Mouse (Mus musculus): ENCODE results near the gene Pkd1. TPM values are rescaled to one million over a fixed set of nuclear protein-coding genes. Genes with fewer than 3 reads are reported as not detected.

Pkd1 gene
- total RNA-seq, 2 experiments from 2014 or later, result 46.9 to 49.1 TPM

DNA sequence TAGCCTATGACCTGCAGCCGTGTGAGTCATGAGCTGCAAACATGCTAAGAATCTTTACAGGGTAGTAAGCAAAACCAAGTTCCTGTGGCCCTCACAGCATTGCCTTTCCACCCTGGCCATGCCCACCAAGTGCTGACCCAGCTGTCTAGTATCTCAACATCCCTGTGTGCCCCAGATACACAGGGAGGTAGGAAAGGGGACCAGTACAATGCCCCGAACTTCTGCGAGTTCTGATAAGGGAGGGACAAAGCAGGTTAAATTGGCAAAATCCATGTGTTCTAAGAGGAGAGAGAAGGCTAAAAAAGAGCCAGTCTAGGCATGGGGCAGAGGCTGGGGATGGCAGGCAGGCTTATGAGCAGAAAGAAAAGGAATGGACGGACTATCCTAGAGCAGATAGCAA lies 58.7 kb downstream of the Pkd1 start:
- no peak for DNase-seq

DNA sequence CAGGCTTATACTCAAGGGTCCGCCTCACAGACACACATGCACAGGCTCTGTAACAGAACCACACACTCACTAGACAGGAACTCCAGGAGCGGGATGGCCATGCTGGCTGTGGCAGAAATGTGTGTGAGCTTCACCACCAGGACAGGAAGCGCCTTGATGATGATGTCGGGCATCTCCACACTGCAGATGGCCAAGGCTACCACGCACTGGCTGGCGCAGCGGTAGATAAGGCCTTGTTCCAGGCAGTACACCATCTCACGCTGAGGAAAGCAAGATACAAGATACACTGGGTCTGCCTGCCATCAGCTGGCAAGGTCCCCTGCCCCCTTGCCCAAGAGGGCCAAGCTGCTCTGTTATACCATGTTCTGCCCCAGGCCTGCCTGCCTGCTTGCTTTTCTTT lies 59.2 kb downstream of the Pkd1 start:
- DNase-seq, result no peak

DNA sequence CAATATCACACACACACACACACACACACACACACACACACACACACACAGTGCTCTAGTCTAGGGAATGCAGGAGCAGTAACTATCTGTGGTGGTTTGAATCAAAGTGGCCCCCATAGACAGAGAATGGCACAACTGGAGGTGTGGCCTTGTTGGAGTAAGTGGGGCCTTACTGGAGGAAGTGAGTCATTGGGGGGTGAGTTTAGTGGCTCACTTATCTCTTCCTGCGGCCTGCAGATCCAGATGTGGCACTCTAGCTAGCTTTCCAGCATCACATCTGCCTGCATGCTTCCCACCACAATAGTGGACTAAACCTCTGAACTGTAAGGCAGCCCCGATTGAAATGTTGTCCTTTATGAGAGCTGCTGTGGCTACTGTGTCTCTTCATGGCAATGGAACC lies 61.1 kb downstream of the Pkd1 start:
- DNase-seq, result no peak

DNA sequence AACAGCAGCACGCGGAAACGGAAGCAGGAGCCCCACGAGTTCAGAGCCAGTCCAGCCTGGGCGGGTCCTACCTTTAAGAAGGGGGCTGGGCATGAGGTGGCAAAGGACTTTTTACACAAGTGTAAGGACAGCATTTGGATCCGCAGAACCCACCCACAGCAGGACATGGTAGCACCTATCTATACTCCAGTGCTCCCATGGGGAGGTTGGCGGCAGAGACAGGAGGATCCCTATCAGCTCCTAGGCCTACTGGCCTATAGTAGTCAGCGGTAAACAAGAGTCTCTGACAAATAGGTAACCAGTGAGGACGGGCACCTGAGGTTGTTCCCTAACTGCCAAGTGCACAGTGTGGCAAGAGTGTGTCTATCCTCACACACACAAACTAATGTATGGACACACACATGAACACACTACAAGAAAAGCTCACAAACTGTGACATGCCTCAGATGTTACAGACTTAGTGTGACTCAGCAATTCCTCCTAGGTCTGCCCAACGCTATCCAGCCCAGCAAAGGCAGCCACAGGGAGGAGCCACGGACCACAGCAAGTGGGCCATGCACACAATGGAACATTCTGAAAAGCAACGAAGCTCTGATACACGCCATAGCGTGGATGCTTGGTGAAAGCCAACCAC lies 68.0 kb downstream of the Pkd1 start:
- peak in 1 of 2 experiments; percentile 43 for DNase-seq

DNA sequence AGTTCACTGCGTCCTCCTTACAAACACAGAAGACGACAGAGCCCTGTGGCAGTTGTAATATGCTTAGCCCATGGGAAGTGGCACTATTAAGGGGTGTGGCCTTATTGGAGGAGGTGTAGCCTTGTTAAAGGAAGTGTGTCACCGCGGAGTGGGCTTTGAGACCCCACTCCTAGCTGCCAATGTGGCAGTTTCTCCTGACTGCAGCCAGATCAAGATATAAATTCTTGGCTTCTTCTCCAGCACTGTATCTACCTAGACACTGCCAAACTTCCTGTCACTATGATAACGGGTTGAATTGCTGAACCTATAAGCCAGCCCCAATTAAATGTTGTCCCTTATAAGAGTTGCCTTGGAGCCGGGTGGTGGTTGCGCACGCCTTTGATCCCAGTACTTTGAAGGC lies 75.8 kb downstream of the Pkd1 start:
- DNase-seq, result no peak

DNA sequence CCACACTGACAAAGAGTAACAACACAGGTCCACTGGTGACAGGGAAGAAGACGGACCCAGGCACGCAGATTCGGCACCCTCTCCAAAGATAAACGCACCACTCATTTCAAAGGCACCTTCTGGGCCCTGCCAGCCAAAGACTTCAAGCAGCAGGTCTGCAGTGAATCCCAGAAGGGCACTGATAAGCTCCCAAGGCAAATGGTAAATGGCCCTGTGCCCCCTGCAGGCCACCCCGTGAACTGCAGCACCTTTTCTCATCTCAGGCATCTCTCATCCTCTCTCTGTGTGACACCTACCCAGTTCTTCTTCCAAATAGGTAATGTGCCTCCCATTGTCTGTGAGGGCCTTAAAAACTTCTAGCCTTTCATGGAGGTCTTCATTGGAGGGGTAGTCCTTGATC lies 79.0 kb downstream of the Pkd1 start:
- DNase-seq, result peak; percentile 72 to 83

DNA sequence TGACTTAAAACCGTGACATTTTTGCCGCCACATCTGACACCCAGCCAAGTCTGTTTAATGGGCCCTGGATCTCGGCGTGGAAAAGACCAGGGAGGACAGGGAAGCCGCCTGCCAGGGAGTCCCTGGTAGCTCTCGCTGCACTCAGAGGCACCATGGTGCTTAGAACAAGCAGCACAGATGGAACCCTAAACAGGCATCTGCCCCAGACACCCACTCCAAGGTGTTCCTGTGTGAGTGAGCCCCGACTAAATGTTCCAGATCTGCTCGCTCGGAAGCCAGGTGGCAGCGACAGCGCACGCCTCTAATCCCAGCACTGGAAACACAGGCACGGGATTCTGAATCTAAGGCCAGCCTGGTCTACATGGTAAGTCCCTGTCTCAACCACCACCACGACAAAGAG lies 80.4 kb downstream of the Pkd1 start:
- no peak for DNase-seq

DNA sequence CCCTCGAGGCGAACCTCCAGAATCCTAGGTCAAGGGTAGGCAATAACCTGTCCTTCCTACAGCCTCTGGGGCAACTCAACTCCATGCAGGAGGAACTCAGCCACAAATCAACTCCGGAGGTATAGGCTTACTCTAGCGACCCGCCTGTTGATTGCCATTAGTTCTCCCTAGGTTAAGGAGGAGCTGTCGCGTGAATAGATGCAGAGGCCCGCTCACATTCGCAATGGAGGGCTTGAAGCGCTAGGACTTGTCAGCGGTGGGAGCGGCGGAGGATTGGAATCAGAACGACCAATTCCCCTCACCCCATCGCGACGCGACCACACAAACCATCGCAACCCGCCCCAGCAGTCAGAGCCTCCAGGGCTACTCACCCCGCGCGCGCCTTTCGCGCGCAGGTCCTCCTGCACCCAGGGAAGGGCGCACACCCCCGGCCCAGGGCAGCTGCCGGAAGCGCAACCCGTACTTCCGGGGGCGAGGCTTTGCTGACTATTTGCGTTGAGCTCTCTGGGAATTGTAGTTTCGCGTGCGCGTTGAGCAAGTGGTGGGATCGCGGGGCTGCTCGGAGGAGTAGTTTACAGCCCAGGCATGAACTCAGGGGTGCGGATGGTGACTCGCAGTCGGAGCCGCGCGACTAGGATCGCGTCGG lies 82.7 kb downstream of the Pkd1 start, which contains the start of the genes Tsc2 and Nthl1:
TSS of gene Tsc2 (minus strand) at position 464 of the 646 bp plus-strand sequence.
TSS of gene Nthl1 (plus strand) at position 514 of the 646 bp plus-strand sequence.
- DNase-seq, result peak; percentile 90 to 92

DNA sequence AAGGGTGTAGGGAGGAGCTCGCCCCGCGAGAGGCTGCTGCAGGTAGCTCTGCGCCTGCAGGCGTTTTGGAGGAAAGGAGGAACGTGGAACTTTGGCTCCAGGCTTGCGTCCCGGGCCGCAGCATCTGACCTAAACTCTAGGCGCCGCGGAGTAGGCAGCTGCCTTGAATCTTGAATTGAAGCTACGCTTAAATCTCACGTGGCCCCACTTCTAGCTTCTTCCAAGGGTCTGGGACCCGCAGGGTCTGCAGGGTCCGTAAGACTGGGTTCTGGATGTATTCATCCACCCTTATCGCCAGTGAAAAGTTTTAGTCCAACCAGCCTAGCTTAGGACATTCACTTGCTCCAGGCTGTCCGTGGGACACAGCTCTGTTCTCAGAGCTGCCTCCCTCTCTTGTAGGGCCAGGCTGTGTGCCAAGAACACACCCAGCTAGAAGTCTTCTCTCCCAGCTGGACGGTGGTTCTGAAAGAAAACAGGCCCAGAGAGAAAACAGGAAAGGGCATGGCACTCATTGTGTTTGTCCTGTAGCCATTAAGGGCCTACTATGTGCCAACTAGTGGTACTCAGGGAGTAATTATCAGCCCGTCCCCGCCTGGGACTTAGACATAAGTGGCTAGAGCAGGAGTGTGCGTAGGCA lies 83.3 kb downstream of the Pkd1 start:
- peak; percentile 59 to 69 for DNase-seq

DNA sequence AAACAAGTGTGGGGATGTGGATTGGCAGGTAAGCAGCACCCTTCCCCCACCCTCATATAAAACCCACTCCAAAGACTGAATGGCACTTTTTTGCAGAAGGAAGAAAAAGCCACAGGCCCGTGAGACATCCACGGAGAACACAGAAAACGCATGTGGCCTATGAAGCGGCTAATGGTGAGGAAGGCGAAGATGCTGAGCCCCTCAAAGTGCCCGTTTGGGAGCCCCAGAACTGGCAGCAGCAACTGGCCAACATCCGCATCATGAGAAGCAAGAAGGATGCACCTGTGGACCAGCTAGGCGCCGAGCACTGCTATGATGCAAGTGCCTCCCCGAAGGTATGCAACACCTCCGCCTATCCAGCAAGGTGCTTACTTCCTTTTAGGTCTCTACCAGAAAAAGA lies 84.2 kb downstream of the Pkd1 start:
- DNase-seq, result no peak

DNA sequence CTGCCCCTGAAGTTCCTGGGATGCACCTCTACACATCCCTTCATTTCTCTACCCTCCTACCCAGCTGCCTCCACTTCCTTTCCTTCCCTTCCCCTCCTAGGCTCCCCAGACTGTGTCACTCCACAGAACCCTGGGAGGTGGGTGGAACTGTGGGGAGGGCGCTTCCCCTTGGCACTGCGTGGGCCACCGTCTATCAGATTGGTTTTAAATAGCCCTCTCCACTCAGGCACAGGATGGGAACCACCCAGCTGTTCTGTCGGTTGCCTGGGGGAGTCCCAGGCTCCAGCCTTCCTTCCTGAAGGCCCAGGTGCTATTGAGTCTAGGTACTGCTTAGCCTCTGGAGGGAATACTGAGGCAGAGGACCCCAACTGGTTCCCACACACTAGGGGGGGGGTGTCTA lies 85.4 kb downstream of the Pkd1 start:
- DNase-seq, result peak; percentile 19 to 43

DNA sequence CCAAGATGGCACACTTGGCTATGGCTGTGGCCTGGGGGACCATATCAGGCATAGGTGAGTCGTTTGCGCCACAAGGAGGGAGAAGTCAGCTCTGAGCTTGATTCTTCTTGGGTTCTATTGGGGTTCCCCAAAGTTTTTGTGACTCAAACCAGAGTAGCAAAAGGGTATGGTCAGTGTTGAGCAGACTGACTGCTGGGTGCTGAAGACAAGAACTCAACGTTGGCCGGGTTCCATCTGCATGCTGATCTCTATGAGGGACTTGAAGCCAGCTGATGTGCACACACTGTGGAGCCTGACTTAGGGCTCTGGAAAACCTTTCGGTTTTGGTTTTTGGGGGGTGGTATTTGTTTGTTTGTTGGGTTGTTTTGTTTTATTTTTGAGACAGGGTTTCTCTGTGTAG lies 86.1 kb downstream of the Pkd1 start:
- no peak for DNase-seq

DNA sequence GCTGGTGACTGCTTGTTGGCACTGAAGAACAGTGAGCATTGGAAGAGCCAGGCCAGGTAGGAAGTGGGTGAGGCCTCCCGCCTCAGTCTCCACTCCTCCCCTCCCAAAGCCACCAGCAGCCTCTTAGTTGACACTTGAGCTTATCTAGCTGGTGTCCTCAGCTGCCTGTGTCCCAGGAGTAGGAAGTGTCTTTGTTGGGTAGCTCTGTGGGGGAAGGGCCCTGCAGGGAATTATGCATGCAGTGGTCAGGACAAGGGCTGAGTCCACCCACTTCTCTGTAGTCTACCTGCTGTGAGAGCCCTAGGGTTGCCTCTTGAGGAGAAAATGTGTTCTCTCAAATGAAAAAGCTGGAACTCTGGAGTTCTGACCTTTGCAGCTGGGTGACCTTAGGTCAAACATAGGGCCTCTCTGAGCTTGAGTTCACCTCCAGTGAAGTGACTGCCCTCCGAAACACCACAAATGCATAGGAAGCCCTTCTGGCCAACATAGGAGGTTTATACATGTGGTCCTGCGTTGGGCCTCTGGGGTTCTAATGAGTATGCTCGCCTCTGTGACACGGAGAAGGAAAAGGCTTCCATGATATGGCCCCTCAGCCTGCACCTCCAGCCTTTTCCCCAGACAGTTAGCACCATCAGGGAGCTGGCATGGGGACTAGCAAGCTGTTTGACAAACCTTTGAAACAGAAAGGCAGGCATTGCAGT lies 87.3 kb downstream of the Pkd1 start:
- DNase-seq, result no peak

DNA sequence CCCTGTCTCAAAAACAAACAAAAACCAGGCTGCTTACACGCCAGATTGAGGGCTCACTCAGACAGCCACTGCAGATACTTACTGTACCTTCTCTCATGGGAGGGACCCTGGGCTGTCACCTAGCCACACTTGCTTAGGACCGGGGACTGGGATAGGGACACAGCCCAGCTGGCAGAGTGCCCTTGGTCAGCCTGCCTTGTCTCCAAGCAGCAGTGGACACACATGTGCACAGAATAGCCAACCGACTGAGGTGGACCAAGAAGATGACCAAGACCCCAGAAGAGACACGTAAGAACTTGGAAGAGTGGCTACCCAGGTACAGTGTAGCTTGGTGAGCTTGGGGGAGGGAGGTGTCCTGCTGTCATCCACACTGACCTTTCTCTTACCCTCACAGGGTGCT lies 88.6 kb downstream of the Pkd1 start:
- DNase-seq, result peak in 1 of 2 experiments; percentile 27

DNA sequence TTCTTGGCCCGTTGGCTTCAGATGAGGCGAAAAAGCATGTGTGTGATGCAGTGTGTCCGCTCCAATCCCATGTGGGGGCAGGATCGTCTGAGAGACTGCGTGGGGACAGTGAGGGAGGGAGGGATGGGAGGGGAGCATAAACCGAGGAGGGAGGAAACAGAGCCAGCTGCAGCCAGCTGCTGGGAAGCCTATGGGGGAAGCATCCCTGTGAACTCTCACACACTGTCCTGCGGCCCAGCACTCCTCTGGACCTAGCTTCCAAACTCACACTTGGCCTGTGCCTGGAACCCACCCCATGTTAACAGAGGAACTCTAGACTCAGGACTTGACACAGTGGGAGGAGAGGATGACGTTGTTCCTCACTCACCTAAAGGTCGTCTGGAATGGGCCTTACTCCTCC lies 89.2 kb downstream of the Pkd1 start:
- peak in 1 of 2 experiments; percentile 35 for DNase-seq

DNA sequence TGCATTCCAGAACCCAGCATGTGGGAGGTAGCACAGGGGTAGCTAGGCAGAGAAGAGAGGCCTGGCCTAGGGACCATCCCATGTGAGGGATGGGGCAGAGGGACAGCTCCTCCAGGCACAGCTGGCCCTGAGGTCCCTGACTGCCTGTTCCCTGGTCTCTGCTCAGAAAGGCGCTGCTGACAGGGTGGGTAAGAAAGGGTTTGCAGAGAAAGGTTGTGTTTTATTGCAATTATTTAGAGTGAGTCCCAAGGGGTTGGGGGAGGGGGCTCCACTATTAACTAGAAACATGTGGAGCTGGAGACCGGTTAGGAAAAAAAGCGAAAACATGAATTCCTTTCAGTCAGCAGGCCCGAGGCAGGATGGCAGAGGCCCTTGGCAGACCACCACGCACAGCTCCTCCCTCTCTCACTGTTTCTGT lies 89.9 kb downstream of the Pkd1 start:
- no peak for DNase-seq

DNA sequence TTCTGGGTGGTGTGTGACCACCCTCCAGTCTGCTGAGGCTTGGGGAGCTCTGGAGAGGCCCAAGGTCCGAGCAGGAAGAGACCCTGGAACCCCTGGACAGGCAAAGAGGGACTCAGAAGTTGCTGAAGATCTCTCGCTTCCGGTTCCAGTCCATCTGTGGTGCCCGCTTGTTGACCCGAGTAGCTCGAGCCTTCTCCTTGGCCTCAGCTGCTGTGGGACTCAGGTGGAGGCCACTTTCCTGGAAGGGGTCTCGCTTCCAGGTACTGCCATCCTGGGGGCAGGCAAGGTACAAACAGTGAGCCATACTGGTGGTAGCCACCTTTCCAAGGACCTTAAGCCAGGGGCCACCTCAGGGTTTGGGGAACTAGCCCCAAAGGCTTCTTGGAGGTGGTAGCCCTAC lies 90.5 kb downstream of the Pkd1 start:
- no peak for DNase-seq

DNA sequence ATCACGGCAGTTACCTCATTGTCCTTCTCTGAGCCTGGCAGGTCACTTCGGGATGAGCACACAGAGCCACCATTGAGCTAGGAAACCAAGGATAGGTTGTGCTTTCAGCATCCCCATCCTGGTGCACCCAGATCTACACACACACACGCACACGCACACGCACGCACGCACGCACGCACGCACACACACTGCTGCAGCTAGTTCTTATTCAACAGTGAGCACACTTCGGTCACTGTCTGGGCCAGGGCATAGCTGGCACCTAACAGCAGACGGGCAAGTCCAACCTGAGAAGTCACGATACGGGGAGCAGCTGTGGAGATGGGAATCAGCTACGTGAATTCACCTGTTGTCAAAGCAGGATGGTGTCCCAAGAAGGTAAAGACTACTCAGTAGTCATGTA lies 90.9 kb downstream of the Pkd1 start:
- DNase-seq, result no peak

DNA sequence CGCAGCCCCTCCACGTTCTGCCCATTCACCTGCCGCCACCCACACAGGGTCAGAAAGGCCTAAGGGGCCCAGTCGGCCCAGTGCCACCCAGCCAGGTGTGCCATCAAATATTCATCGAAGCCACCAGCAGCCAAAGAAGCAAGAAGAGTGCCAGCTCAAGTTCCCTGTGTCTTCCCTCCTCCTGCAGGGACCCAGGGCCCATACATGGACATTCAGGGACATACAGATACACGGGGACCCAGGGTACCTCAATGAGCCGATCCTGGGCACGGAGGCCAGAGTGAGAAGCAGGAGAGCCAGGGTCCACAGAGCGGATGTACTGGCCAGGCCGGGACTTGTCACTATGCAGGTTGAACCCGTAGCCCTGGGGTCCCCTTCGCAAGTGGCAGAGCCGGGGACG lies 92.3 kb downstream of the Pkd1 start:
- DNase-seq, result no peak

DNA sequence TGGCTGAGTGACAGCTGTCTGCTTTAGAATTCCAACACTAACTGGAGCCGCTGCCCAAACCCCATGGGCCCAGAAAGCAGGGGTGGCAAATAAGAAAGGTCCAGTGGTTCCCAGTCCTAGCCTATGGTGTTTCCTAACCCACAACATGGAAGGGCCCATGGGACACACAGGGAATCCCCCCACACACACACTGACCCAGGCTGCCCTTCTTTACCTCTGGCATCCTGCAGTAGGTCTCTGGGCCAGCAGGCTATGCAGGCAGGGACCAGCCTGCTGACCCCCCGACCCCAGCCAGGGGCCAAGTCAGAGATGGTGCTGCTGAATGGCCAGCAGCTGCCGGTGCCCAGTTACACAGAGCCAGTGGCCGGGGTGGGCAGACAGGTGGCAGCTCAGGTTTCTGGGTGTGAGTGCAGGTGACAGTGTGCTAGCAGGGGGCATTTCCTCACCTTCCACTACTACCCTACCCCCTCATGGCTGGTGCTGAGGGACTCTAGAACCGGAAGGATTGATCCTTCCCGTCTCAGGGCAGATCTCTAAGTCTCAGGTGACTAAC lies 93.2 kb downstream of the Pkd1 start:
- no peak for DNase-seq

DNA sequence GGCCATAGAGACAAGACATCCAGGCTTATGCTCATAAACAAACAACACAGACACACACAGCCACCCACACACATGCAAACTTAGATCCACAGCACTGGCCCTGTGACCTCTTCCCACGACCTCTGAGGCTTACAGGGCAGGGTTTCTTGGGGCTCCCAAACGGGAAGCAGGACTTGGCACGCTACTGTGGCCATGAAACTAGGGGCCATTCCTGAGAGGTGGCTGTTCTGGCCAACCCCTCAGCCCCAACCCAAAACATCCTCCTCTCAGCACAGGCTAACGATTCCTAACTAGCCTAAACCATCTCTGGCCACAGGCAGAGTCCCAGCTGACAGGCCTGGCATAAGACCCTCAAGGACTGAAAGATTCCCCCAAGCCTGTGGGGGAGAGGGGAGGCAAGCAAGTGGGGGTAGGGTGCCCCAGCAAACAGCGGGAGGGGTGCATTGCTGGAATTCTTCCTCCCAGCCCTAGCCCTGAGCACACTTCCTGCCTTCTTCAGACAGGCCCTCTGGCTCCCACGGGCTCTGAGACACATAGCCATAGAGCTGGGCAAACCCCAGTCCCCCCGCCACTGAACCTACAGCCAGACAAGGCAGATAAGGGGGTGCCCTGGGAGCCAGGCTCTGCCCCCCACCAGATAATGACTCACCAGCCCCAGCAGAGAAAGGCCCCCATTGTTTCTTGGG lies 94.5 kb downstream of the Pkd1 start:
- peak in 1 of 2 experiments; percentile 22 for DNase-seq

Measured in adrenal gland, postnatal 36 days (tissue).